Mouse (Mus musculus): ENCODE results near the gene Ppp1r35.
A peak's percentile ranks its signal among the peaks of the same experiment; 100 is the strongest.

DNA sequence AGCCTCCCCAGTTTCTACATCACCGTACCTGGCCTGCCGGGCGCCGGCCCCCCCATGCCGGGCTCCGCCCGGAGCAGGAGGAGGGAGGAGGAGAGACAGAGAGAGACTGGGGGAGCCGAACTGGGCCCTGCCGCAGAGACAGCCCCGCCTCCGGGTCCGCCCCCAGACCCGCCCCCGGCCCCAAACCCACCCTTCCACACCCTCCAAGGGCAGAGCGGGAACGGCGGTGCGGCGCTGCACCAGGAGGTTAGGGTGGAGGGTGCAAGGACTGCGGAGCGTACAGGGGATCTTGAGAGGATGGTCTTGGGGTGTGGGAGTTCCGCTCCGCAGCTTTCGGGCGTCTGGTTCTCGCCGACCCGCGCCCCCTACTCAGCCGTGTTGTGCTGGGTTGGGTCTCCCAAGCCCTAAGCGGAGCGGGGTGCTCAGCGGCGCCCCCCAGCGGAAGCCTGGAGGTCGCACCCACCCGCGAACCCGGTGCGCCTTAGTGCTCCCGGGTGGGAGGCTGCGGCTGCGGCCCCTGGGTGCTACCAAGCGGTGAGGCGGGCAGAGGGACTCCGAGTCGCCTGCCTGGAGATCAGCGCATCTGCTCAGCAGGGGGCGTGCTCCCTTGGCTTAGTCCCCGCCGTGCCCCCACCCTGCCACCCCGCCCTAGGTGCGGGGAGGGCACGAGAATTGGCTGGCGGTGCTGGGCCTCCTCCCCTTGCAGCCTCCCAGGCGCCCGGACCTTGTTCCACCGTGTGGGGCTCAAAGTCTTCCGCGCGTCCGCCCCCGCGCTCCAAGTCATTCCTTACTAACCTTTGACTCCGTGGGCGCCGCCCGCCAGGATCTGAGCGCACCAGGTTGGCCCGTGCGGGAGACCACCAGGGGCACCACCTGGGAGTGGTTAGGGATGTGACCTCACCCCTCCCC lies 37.4 kb upstream of the Ppp1r35 start, which contains the start of gene Nyap1:
- TF ChIP-seq CTCF (IDR thresholded peaks at IDR 0.05; ENCODE audit: borderline replicate concordance, control insufficient read depth, extremely low read depth, insufficient read depth, low read length, poor library complexity) (peak; percentile 99), POLR2A (IDR thresholded peaks at IDR 0.05; ENCODE audit: control insufficient read depth, extremely low read depth, insufficient read depth, low read length, poor library complexity) (peak; percentile 92)

Measured in thymus, adult 2 months (tissue).